Mouse (Mus musculus) neural tube, embryonic 15.5 days (tissue): ENCODE measurements around the gene Stmn1. TPM values are rescaled to one million over a fixed set of nuclear protein-coding genes. Genes with fewer than 3 reads are reported as not detected.

ENCODE experiments used
- microRNA-seq: library from miRNA; unstranded; fragments of <30 nt; microRNA quantifications from one replicate; pipeline ENCODE4, GENCODE M21; 2017
- polyA plus RNA-seq: library from polyadenylated mRNA; unstranded; fragments of >200 nt; fragmentation: Nextera tagmentation; extraction: Ambion mirVana; gene quantifications from 2 replicates; pipeline ENCODE4 v1.2.1, GENCODE M21; 2015

The Stmn1 gene
- polyA plus RNA-seq, 1 experiment from 2014 or later, result 4,915 TPM

Small RNA genes within 50 kb of the gene (microRNA-seq; reads per million reads assigned to microRNA genes)
- 1.0 reads per million for gene Gm23634

Other genes starting within 250 kb of the Stmn1 start
- not detected in 2 replicates for gene Catsper4, start 240.9 kb upstream of the Stmn1 start, polyA plus RNA-seq
- 0.20 and 1.4 TPM in 2 replicates for gene Cnksr1, start 229.9 kb upstream of the Stmn1 start, polyA plus RNA-seq
- 0.42 TPM in 1 of 2 replicates, not detected in the other for gene E130218I03Rik, start 224.7 kb upstream of the Stmn1 start, polyA plus RNA-seq
- gene Zfp593, start 222.7 kb upstream of the Stmn1 start, polyA plus RNA-seq, result 13.9 and 14.8 TPM in 2 replicates
- not detected in 2 replicates for gene Gm30191, start 221.4 kb upstream of the Stmn1 start, polyA plus RNA-seq
- gene Grrp1, start 214.2 kb upstream of the Stmn1 start, polyA plus RNA-seq, result 14.2 and 17.0 TPM in 2 replicates
- 32.1 and 33.9 TPM in 2 replicates for gene Pdik1l, start 180.4 kb upstream of the Stmn1 start, polyA plus RNA-seq
- gene Trim63, start 153.2 kb upstream of the Stmn1 start, polyA plus RNA-seq, result 1.2 and 1.4 TPM in 2 replicates
- gene Slc30a2, start 125.1 kb upstream of the Stmn1 start, polyA plus RNA-seq, result 0.14 and 0.20 TPM in 2 replicates
- 0.75 and 1.2 TPM in 2 replicates for gene Extl1, start 84.5 kb upstream of the Stmn1 start, polyA plus RNA-seq
- gene Pafah2, start 72.0 kb upstream of the Stmn1 start, polyA plus RNA-seq, result 7.5 and 8.9 TPM in 2 replicates
- 30.5 and 35.2 TPM in 2 replicates for gene Paqr7, start 28.4 kb downstream of the Stmn1 start, polyA plus RNA-seq
- gene Aunip, start 42.7 kb downstream of the Stmn1 start, polyA plus RNA-seq, result 1.8 and 5.4 TPM in 2 replicates
- 166 and 177 TPM in 2 replicates for gene Mtfr1l, start 67.1 kb downstream of the Stmn1 start, polyA plus RNA-seq
- 8.4 and 19.4 TPM in 2 replicates for gene Selenon, start 83.8 kb downstream of the Stmn1 start, polyA plus RNA-seq
- gene Man1c1, start 236.0 kb downstream of the Stmn1 start, polyA plus RNA-seq, result 4.7 and 4.9 TPM in 2 replicates